Mouse (Mus musculus) yolk sac, embryonic 10.5 days (tissue): ENCODE measurements around the gene Rab20.
"Not testable (repeated sequence)": the region's sequence is repeated elsewhere in the genome, so short reads cannot be mapped to it uniquely, and the experiment has no call there.

Experiments used
- DNase-seq: peaks from one replicate; pipeline ENCODE4 v3.0.0-alpha.2; 2017; ENCODE audit warnings: low spot score

Rab20 gene

GRCm38 (mm10) chr8:11481876-11482275, 3.4 kb upstream of the Rab20 start:
- peak; percentile 74 for DNase-seq

GRCm38 (mm10) chr8:11479591-11479990, 1.1 kb upstream of the Rab20 start:
- DNase-seq, result no peak

GRCm38 (mm10) chr8:11478807-11479527, 457 bp upstream of the Rab20 start:
- no peak for DNase-seq

- DNase-seq, result no peak
Measured at GRCm38 (mm10) chr8:11477178-11477553, 1.3 kb downstream of the Rab20 start.

- peak; percentile 85 for DNase-seq
Measured at GRCm38 (mm10) chr8:11476338-11477177, 2.0 kb downstream of the Rab20 start.

GRCm38 (mm10) chr8:11475876-11476275, 2.6 kb downstream of the Rab20 start:
- DNase-seq, result no peak

GRCm38 (mm10) chr8:11475397-11475796, 3.1 kb downstream of the Rab20 start:
- DNase-seq, result no peak

GRCm38 (mm10) chr8:11473072-11473471, 5.4 kb downstream of the Rab20 start:
- DNase-seq, result peak; percentile 78

- DNase-seq, result no peak
Measured at GRCm38 (mm10) chr8:11471309-11471708, 7.2 kb downstream of the Rab20 start.

- DNase-seq, result no peak
Measured at GRCm38 (mm10) chr8:11470694-11471093, 7.8 kb downstream of the Rab20 start.

GRCm38 (mm10) chr8:11469095-11469494, 9.4 kb downstream of the Rab20 start:
- no peak for DNase-seq

- not testable (repeated sequence) for DNase-seq
Measured at GRCm38 (mm10) chr8:11466528-11466927, 12.0 kb downstream of the Rab20 start.

- no peak for DNase-seq
Measured at GRCm38 (mm10) chr8:11465619-11466018, 12.9 kb downstream of the Rab20 start.

GRCm38 (mm10) chr8:11464707-11464964, 13.9 kb downstream of the Rab20 start:
- DNase-seq, result no peak

- peak; percentile 88 for DNase-seq
Measured at GRCm38 (mm10) chr8:11463889-11464706, 14.4 kb downstream of the Rab20 start.

GRCm38 (mm10) chr8:11463541-11463888, 15.0 kb downstream of the Rab20 start:
- no peak for DNase-seq

- no peak for DNase-seq
Measured at GRCm38 (mm10) chr8:11462641-11463040, 15.9 kb downstream of the Rab20 start.

GRCm38 (mm10) chr8:11461847-11462246, 16.7 kb downstream of the Rab20 start:
- no peak for DNase-seq

GRCm38 (mm10) chr8:11460934-11461333, 17.6 kb downstream of the Rab20 start:
- DNase-seq, result no peak

- DNase-seq, result peak; percentile 76
Measured at GRCm38 (mm10) chr8:11459016-11459415, 19.5 kb downstream of the Rab20 start.

- peak; percentile 67 for DNase-seq
Measured at GRCm38 (mm10) chr8:11457981-11458836, 20.3 kb downstream of the Rab20 start.

GRCm38 (mm10) chr8:11457278-11457677, 21.2 kb downstream of the Rab20 start:
- no peak for DNase-seq
